ENCODE assay signal across 32 mouse cellular contexts in the genomic region with DNA sequence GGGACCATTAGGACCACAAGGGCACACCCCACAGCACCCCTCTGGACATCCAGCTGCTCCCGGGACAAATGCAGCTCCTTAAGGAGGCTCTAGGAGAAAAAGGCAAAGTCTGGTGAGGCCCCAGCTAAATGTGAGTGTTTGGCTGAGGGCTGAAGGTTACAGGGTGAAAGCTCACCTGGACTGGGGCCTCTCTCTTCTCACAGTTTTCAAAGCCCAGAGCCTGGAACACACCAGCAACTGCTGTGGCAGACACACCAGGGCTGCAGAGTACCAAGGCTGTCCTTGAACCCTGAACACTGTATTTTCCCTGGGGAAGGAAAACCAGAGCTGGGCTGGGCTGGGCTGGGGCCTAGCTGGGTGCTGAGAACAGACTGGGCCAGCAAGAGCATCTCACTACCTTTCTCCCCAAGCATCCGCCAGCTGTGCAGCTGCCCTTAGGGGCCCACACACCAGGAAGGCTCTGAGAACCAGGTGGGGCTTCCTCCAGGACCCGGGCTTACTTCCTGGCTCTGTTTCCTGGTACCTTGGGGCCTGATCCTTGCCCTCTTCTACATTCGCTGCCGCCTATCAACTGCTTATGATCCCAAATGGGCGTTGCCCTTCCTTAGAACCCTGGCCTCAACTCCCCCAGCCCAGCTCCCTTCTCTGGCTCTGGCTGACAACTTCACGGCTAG. TPM values are rescaled to one million over a fixed set of nuclear protein-coding genes. Genes with fewer than 3 reads are reported as not detected.
DNase-seq lines count a peak whose midpoint lies in the region; ATAC-seq lines count a peak whose summit lies in the region.
"Had no signal": no experiment of that assay in that cellular context is flagged by ENCODE, and none has a peak within 500 bp of the region (broad histone marks: within the 10 kb centered on the region; RNA-seq: fewer than 3 reads in every experiment).

No protein-coding gene starts in this region.

- H3K9me3 ChIP-seq in heart, embryonic 12.5 days (replicated peaks) = no peaks in the 10 kb centered on the region
- no peaks in the 10 kb centered on the region for H3K9me3 ChIP-seq in limb, embryonic 12.5 days
- H3K9me3 ChIP-seq in limb, embryonic 10.5 days (replicated peaks) = no peaks in the 10 kb centered on the region
- H3K9me3 ChIP-seq: forebrain, embryonic 13.5 days; heart, embryonic 15.5 days; limb, embryonic 13.5 days; liver, embryonic 15.5 days had no signal

- DNase-seq in heart, adult 11 months = peak; percentile 89
- no peak for DNase-seq in limb, embryonic 10.5 days (ENCODE audit: low spot score)
- DNase-seq in thymus, postnatal 4 days = peak; percentile 47
- no peak for DNase-seq in thymus, adult 18-20 months
- DNase-seq in ovary, postnatal 10 days (ENCODE audit: low spot score) = no peak
- DNase-seq: adrenal gland, postnatal 14 days; cerebellum, adult 11 months; cerebellum, adult 9-10 months; embryo, embryonic 11 days; gastrocnemius, postnatal 25 days; heart, adult 18-20 months; kidney, adult 8-10 months; kidney, postnatal 14 days; layer of hippocampus, adult 9-11 months; lung, postnatal 36 days; right cerebral cortex, adult 18-20 months; thymus, adult 2 months had no signal

- ATAC-seq in heart, embryonic 12.5 days (ENCODE audit: insufficient number of reproducible peaks, low FRiP score) = no peak
- ATAC-seq in limb, embryonic 12.5 days (ENCODE audit: insufficient number of reproducible peaks, insufficient read depth, low FRiP score, low TSS enrichment, low read depth) = no peak
- ATAC-seq: CD4-positive, CD25-positive, alpha-beta regulatory T cell, adult 4 months; forebrain, embryonic 13.5 days; inflammation-experienced regulatory T-cells, adult 6 months; midbrain, embryonic 16.5 days had no signal

- WGBS in heart, embryonic 12.5 days = 72% methylated on average over 7 of the region's 7 CpGs
- WGBS in limb, embryonic 12.5 days = 81% methylated on average over 7 of the region's 7 CpGs
- 80% methylated on average over 7 of the region's 7 CpGs for WGBS in limb, embryonic 10.5 days

- H3K27ac ChIP-seq in heart, embryonic 12.5 days (ENCODE audit: poor library complexity, severe bottlenecking) = no peak overlapping the region
- no peak overlapping the region for H3K27ac ChIP-seq in limb, embryonic 12.5 days
- no peak overlapping the region for H3K27ac ChIP-seq in limb, embryonic 10.5 days
- H3K27ac ChIP-seq: forebrain, embryonic 13.5 days; heart, embryonic 15.5 days; hindbrain, embryonic 14.5 days; limb, embryonic 13.5 days; liver, embryonic 15.5 days; stomach, postnatal 0 days had no signal

- no peak overlapping the region for H3K9ac ChIP-seq in heart, embryonic 12.5 days
- 0 out of 2 replicates have a peak overlapping the region, but pooled peaks have one; percentile 31 for H3K9ac ChIP-seq in limb, embryonic 12.5 days (replicated peaks)
- H3K9ac ChIP-seq: forebrain, embryonic 13.5 days; heart, embryonic 15.5 days; hindbrain, embryonic 14.5 days; limb, embryonic 13.5 days; liver, embryonic 15.5 days had no signal

- peaks cover 14% of the 10 kb centered on the region for H3K4me1 ChIP-seq in heart, embryonic 12.5 days (replicated peaks)
- H3K4me1 ChIP-seq in limb, embryonic 12.5 days (replicated peaks) = peaks cover 8% of the 10 kb centered on the region
- H3K4me1 ChIP-seq in limb, embryonic 10.5 days = peaks cover 12% of the 10 kb centered on the region

- no peaks in the 10 kb centered on the region for H3K27me3 ChIP-seq in heart, embryonic 12.5 days (replicated peaks)
- H3K27me3 ChIP-seq in limb, embryonic 12.5 days = no peaks in the 10 kb centered on the region
- no peaks in the 10 kb centered on the region for H3K27me3 ChIP-seq in limb, embryonic 10.5 days (ENCODE audit: low read depth, poor library complexity, severe bottlenecking)
- H3K27me3 ChIP-seq: forebrain, embryonic 13.5 days; heart, embryonic 15.5 days; limb, embryonic 13.5 days; liver, embryonic 15.5 days had no signal

- no peak overlapping the region for H3K4me3 ChIP-seq in heart, embryonic 12.5 days
- H3K4me3 ChIP-seq in limb, embryonic 12.5 days (replicated peaks) = no peak overlapping the region
- no peak overlapping the region for H3K4me3 ChIP-seq in limb, embryonic 10.5 days
- H3K4me3 ChIP-seq: erythroblast, embryonic 14.5 days; forebrain, embryonic 13.5 days; heart, embryonic 15.5 days; limb, embryonic 13.5 days; liver, embryonic 15.5 days had no signal

- no peak overlapping the region for H3K4me2 ChIP-seq in heart, embryonic 12.5 days
- no peak overlapping the region for H3K4me2 ChIP-seq in limb, embryonic 12.5 days
- H3K4me2 ChIP-seq: forebrain, embryonic 13.5 days; heart, embryonic 15.5 days; hindbrain, embryonic 14.5 days; limb, embryonic 13.5 days; liver, embryonic 15.5 days; midbrain, embryonic 11.5 days had no signal

- peaks cover 52% of the 10 kb centered on the region for H3K36me3 ChIP-seq in heart, embryonic 12.5 days
- H3K36me3 ChIP-seq in limb, embryonic 12.5 days = peaks cover 64% of the 10 kb centered on the region
- peaks cover 63% of the 10 kb centered on the region for H3K36me3 ChIP-seq in limb, embryonic 10.5 days

RNA-seq across cellular contexts. Expression of a gene that starts 8.7 kb away (rescaled TPM):
- 14.1 and 16.9 TPM in 2 replicates for polyA plus RNA-seq in heart, embryonic 12.5 days (2016; fragmentation: Nextera tagmentation; extraction: Ambion mirVana)
- 24.7 and 26.6 TPM in 2 replicates for polyA plus RNA-seq in limb, embryonic 12.5 days (2016; fragmentation: Nextera tagmentation; extraction: Ambion mirVana)
- polyA plus RNA-seq in limb, embryonic 10.5 days (2016; fragmentation: Nextera tagmentation; extraction: Ambion mirVana) = 31.3 and 31.9 TPM in 2 replicates

RNA-seq across cellular contexts. Expression of a gene that starts 43.9 kb away (rescaled TPM):
- 9.1 and 10.7 TPM in 2 replicates for polyA plus RNA-seq in heart, embryonic 12.5 days (2016; fragmentation: Nextera tagmentation; extraction: Ambion mirVana)
- 22.0 and 25.5 TPM in 2 replicates for polyA plus RNA-seq in limb, embryonic 12.5 days (2016; fragmentation: Nextera tagmentation; extraction: Ambion mirVana)
- polyA plus RNA-seq in limb, embryonic 10.5 days (2016; fragmentation: Nextera tagmentation; extraction: Ambion mirVana) = 22.0 and 25.4 TPM in 2 replicates

RNA-seq across cellular contexts. Expression of a gene that starts 45.3 kb away (rescaled TPM):
- not detected in 2 replicates for polyA plus RNA-seq in heart, embryonic 12.5 days (2016; fragmentation: Nextera tagmentation; extraction: Ambion mirVana)
- 0.37 and 0.45 TPM in 2 replicates for polyA plus RNA-seq in limb, embryonic 12.5 days (2016; fragmentation: Nextera tagmentation; extraction: Ambion mirVana)
- polyA plus RNA-seq in limb, embryonic 10.5 days (2016; fragmentation: Nextera tagmentation; extraction: Ambion mirVana) = 0.35 and 0.38 TPM in 2 replicates
- polyA plus RNA-seq: erythroblast, embryonic 14.5 days; forebrain, embryonic 13.5 days; heart, embryonic 15.5 days; liver, embryonic 15.5 days; midbrain, embryonic 11.5 days; midbrain, embryonic 16.5 days; neural tube, embryonic 11.5 days; spleen, adult 2 months had no signal

Comparison
In these comparisons a context has a peak if more than half of its experiments do, and no peak if none do; other contexts are left out.
1. DNase-seq: peak in heart, adult 11 months (single experiment) and thymus, postnatal 4 days (single experiment); none in limb, embryonic 10.5 days (single experiment), thymus, adult 18-20 months (0 of 2) and ovary, postnatal 10 days (single experiment).